Mouse (Mus musculus) T-helper 17 cell (primary cell): Measurements from ENCODE around the gene Opcml.

ENCODE experiments used
- in situ Hi-C, 2 experiments: fragments of 300-600 bp; cut with MboI, MseI; formaldehyde crosslinking; loops; 1 replicate in 1 of 2; 2 replicates in 1 of 2; pipeline ENCODE4 v1.15.1; 2025; ENCODE audit warnings: high pct_unique_total_duplicates in 2 of 2

The Opcml gene

DNA sequence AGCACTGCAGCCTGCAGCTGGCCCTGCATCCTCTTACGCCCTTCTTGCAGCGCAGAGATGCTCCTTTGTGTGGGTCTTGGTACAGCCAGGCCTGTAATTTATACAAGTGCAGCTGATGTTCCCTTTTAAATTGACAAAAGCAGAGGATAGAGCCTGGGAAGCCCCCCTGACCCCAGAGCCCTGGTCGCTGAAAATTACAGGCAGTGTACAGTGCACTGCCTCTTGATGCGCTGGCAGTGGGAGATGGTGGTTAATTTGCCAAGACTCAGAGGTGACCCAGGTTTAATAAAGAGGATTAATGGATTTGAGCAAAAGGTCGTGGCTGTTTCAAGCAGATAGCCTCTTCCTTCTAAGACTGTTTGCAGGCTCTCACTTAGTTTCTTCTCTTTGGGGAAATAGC is 39.9 kb downstream of the Opcml start:
- in situ Hi-C loops: no loop called here

DNA sequence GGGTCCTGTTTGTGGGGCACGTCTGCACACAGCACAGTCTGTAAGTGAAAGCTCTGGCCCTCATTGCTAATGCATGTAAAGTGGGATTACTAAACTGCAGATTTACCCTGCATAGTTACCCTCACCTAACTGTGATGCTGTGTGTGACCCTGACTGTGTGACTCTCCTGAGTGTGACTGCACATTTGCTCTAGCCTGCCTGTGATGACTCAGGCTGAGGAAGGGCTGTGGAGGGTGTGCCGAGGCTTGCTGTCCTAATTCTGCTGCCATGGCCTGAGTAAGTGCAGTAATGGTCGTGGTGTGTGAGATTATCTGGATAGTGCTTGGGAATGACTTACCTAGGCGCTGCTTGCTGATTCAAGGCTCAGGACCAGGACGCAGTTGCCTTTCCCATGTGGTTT is 52.2 kb downstream of the Opcml start:
- in situ Hi-C loops: no loop called here

DNA sequence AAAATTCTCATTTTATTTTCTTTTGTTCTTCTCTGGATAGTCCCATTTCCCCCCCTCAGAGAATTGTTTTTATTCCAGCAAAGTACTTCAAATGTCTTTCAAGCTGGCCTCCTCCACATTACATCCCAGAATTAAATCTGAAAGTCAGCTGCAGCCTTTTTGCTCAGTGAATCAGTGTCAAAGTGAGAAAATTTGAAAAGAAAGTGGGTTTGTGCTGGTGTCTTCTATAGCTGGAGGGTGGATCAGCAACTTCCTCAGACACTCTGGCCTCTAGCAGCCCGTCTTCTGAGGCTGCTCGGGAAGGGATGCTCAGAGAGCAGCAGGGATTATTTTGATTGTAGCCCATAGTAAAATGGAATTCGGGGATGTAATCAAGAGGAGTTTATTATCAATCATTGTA is 81.0 kb downstream of the Opcml start:
- in situ Hi-C loops: no loop called here

DNA sequence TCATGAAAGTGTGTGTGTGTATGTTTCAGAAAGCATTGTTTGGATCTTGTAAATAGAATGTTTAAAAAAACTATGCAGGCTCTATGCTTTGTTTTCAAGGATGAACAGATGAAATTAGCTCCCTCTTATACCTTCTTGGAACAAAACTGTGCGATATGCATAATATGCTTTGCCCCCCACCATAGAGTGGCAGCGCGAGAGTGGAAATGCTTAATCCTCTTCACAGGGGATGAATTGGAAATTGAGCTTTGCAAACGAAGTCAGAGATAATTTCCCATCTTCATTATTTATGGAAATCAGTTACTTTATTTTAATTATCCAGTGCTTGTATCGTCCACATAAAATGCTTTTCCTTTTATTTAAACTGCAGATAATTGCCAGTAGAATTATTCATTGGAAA is 99.1 kb downstream of the Opcml start:
- in situ Hi-C loops: no loop called here

DNA sequence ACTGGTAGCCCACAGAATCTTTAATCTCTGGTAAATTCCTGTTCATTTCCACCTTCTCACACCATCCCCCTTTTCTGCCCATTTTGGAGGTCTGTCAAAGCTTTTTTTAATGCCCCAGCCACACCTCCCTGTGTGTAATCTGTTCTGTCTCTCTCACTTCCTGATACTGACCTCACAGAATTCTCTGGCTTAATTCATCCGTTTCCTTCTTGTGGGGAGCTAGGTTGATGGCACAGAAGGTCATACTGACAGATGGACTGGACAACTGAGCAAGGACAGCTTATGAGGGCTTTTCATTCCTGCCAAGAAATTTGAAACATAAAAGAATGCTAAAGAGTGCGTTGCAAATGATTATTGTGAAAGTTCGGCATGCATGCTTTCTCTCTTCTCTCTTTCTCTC is 126.7 kb downstream of the Opcml start:
- in situ Hi-C loops: no loop called here

DNA sequence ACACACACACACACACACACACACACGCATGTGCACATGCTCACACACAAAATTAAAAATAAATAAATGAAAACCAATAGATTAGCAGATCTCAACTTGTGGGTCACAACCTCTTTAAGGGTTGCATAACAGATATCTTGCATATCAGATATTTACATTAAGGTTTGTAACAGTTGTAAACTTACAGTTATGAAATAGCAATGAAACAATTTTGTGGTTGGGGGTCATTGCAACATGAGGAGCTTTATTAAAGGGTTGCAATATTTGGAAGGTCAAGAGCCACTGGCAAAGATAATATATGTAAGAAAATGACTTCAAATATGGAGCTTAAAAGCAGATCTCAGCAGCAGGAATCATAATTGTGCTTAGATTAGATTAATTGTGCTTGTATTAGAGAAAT is 132.9 kb downstream of the Opcml start:
- in situ Hi-C loops: no loop called here

DNA sequence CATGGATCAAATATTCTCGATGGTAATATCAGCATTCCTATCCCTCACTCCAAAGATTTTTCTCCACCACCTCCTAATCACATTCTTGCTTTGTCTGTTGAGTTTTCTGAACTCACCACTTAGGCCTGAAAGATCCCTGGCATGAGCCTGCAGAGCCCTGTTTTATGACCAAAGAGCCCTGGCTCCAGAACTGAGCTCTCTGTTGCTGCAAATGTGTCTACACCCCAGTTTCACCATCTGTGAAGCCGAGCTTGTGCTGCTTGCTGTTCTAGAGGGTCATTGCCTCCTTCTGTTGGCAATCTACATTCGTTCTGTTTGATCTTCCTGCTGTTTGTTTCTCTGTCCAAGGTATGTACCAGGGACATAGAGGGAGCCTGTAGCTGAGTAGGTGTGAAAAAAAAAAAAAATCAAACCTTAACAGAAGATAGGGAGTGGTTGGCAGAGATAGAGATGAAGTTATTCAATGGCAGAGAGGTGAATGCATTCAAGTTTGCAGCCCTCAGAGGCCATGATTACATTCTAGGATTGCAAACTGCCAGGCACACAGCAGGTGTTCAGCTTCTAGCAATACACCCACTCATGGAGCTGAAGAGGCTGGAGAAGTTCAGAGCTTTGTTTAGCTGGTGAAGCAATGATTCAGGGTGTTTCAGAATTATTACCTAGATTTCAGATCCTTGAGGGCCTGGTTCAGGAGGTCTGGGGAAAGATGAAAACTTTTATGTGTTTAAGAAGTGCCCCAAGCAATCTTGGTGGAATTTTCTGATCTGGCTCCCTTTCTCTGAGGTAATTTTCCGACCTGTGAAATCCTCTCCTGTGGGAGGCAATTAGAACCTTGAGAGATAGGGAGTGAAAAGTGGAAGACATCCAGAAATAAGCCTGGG is 133.6 kb downstream of the Opcml start:
- in situ Hi-C loops: no loop called here

DNA sequence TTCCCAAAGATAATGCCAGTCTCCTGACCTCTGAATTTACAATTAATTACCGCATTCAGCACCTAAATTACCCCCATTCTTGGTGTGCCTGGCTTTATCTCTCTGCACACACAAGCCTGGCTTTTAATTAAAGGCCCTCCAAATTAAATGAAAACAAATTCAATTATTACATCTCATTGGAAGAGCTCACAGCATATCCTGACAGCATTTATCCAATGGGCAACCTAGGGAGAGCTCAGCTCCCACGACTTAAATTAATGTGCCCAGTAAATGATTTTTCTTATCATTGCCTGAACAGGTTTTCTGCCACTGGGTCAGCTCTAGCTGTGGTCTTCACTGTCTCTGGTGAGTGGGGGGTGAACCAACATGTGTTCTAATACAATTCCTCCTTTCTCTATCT is 135.1 kb downstream of the Opcml start:
- in situ Hi-C loops: no loop called here

DNA sequence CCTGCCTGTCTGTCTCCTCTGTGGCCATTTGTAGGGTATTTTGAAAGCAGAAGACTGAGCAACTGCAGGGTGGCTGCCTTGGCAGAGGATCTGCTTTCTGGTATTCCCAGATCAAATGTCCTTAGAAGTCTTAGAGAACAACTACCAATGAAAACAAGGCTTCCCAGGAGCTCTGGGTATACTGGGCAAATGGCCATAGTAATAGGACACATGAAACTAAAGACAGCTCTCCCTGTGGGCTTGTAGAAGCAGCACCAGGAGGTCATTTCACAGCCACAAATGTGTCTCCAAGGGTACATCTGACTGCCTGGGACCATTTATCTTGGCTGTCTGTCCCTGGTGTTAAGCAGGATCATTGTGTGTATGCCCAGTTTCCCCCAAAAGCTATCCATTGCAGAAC is 146.7 kb downstream of the Opcml start:
- in situ Hi-C loops: loop anchor here in 1 of 2 experiments (10.0 kb wide), 1 partner anchor 1752 kb away; no protein-coding TSS in a partner anchor

DNA sequence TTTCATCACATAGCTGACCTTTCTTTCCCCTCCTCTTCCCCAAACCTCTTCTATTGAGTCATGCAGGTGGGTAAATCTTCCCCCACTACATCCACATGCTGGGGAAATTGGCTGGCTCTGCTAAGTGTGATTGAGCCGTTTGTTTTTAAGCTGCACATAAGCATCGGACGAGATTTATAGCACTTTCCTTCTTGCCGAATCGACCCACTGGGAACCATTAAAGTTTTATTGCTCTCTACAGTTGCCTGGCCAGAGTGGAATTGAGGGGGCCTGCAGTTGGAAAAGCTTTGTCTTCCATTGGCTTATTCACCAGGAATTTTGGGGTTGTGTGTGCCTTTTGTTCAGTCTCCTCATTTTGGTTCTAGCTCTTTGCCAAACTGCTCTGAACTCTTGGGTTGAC is 147.1 kb downstream of the Opcml start:
- in situ Hi-C loops: loop anchor here in 1 of 2 experiments (10.0 kb wide), 1 partner anchor 1753 kb away; no protein-coding TSS in a partner anchor

DNA sequence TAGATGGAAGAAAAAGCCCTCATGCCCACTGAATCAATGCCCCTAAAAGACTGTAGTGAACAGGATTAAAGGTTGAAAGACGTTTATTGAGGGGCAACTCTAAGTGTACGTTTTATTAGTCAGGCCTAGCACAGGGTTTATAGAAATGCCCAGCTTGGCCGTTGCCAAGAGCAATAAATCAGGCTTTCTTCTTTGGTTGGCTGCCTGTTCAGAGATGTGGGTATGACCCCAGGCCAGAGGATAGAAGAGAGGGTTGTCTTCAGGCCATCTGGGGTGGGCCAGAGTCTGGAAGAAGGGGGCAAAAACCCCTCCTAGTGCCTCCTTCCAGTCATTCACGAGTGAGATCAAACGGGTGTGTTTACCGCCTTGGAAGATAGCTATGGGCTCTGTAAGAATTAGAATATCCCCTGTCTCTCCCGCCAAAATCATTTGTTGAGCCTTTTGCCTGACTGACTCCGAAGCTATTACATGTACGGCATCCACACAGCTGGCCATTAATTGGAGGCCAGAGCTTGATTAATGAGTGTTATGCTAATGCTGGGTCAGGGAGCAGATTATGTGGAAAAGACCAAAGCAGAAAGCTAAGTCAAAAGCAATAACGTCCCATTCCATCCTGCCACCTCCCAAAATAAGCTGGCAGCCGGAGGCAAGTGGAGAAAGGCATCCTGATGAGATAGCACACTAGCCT is 154.9 kb downstream of the Opcml start:
- in situ Hi-C loops: no loop called here

DNA sequence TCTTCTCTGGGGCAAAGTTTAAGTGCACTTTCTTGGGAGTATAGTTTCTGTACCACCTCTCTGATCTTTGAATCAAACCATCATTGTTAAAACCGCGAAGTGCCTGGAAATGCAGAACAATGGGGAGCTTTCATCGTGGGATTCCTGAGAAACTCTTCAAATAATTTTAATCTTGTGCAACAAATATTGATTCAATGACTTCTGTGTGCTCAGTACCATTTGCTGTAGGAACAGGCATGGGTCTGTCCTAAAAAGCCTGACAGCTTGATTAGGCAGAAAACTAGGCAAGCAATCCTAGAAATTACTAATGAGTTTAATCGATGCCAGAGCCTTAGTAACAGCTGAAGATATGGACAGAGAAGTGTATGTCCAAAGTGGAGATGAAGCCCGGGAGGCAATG is 160.5 kb downstream of the Opcml start:
- in situ Hi-C loops: no loop called here

DNA sequence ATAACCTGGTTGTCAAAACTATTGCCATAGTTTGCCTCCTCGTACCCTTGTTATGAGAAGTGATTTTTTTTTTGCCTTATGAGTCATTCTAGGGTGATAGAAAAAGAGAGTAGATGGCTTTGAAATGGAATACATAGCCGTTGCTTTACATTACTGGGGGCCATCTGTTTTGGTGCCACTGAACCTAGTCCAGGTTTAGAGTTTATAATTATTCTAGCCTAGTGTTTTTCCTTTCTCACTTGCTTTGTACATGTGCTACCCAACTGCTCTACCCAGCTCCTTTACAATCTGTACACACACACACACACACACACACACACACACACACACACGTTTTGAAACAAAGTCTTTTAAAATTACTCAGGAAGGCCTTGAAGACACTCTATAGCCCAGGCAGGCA is 171.1 kb downstream of the Opcml start:
- in situ Hi-C loops: no loop called here

DNA sequence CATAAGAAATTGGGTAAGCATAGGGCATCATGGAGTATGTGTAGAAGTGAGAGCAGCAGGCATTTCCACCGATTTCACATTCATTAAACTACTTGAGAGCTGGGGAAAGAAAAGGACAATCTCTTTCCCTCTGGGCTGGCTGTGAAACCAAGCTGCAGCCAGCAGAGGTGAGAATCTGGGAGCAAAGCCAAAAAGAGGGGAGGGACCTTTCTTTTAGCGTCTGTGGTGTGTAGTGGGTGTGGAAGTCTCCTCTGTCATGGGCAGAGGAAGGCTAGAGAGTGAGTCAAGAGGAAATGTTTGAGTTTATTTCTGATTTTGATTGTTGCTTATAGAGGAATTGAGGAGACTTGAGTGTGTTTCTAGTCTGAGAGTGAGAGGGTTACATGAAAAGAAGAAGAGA is 172.8 kb downstream of the Opcml start:
- in situ Hi-C loops: no loop called here

DNA sequence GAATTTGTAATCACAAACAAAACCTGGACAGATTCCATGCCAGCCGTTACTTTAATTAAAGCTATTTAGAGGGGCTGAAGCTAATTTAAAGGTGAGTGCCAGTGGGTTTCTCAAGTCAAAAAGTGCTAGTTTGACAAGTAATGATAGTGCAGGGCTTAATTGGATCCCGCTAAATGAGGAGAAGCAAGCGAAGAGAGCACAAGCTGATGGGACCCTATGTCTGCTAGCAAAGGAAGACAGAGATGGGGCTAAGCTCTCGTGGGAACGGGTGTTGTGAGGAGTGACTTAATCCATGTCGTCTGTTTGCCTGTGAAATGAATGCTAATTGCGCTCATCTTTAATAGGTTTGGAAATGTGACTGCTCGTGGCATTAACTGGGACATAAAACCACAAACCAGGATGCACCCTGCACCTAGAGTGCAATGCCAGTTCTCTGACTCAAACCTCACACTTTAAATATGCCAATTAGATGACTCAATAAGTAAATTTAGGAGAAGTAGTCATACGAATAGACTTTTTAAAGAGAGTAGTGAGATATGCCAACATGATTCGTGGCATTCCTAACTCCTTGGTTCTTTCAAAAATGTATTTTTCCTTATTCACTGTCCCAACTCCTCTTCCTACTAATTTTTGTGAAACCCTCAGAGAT is 174.5 kb downstream of the Opcml start:
- in situ Hi-C loops: no loop called here

DNA sequence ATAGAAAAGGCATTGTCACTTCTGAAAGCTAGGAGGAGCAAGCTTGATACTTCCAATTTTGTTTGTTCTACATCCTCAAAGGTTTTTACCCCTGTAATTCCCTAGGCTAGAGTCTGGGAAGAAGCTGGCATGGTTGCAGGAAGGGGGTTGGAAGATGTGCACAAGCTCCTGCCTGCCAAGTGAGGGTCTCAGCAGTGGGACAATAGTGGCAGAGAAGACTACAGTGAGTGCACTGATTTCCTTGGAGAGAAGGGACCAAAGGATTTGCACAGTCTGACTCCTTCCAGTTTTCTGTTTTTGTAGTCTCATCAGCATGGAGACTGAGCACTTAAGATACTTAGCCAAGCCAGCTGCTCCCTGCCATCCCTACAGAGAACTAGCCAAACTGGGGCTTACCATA is 177.7 kb downstream of the Opcml start:
- in situ Hi-C loops: no loop called here

DNA sequence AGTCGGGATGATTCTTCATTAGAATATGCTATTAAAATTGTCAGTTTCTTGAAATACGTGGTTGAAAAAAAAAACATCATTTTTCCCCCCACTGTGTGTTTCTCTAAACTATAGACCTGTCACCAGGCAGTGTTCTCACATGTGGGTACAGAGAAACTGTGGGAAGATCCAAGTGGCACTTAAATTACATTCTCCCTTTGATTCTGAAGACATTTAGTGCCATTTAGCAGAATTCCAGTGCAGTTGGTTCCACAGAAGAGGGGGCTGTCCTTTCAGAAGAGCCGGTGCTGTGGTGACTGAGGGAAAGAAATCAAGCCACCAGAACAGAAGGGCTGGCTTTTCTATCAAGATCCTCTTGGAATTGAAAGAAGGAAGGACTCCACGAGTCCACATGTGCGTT is 181.7 kb downstream of the Opcml start:
- in situ Hi-C loops: no loop called here

DNA sequence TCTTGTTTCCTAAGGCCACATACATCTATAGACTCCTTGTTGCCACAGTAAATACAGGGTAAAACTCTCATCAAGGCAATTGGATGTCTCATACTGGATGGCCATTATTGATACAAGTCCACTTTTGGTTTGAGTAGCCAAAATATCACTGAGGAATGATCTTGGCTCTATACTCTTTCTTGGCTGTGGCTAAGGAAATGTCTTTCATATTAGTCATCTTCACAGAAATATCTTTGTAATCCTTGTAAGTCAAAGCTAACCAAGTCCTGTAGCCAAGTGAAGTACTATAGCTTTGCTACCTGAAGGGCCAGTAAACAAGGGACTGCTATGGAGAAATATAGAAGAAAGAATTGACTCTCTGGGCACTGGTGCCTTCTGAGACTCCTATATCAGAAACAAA is 192.0 kb downstream of the Opcml start:
- in situ Hi-C loops: no loop called here

DNA sequence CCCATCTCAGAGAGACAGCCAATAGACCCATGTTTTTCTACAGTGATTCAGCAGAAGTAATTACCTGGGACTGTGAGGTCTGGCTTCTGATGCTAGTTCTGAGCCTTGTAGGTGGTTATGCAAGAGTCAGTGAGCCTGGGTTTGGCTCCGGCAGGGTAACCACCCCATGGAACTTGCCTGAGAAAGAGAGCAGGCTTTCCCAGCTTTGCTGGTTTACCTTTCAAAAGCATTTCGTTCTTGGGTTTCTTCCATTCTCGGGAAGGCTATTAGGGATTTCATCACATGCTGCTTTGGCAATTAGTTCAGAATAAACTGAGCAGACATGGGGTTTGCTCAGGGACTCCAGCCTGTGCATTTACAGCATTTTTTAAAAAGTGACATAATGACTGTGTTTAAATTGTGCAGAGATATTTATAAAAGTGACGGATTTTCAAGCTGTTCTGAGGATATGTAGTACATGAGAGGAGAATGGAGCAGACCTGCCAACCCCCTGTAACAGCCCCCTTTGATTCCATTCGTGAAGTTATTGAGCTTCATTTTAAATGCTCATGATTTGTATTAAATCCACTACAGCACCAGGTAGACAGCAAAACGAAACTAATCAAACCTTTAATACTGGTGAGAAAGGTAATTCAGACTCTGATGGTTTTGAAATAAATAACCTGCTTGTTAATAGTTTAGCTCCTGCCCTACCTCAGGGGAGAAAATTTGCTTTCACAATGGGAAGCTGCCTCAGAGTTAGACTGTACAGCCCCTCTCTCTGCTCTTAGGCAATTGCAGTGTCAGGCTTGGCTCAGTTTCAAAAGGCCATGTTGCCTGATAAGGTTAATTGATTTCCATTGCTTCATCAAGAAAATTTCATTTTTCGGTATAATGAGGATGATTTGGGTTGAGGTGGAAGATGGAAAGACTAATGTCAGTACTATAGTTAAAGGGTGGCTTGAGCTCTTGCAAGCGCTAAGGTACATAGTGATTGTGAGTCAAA is 196.3 kb downstream of the Opcml start:
- in situ Hi-C loops: no loop called here

DNA sequence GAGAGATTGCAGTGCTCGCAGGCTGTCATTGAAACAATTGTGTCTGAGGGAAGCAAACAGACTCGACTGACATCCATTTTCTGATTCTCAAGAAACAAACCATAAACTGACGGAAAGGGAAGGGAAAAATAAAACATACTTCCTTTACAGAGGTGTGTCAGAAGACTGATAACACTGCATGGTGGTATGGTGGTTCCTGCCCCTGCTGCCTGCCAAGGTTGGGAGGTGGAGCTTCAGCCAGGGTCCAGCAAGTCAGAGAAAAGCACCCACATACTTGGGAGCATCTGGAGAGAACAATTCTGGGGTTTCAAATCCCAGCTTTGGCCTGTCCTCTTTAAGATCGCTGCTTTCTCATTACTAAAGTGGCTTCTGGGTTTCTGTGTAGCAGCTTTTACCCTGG is 201.0 kb downstream of the Opcml start:
- in situ Hi-C loops: no loop called here

DNA sequence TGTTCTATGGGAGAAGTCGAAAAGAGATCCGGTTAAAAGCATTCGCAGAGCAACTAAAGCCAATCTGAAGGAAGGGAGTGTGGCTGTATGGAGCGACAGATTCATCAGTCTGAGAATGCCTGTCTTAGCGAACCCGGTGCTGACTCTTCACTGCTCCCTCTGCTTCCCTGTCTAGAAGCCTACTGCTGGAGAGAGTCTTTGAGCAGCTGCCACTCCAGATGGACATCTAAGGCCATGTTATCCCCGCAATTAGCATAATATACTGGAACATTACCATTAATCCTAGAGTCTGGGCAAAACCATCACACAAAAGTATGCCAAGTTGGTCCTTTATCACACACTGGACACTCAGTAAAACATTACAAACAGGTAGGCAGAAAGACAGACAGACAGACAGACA is 206.0 kb downstream of the Opcml start:
- in situ Hi-C loops: no loop called here
